Mouse (Mus musculus): ENCODE data around the gene Hadha. TPM values are rescaled to one million over a fixed set of nuclear protein-coding genes. Genes with fewer than 3 reads are reported as not detected.
A peak's percentile ranks its signal among the peaks of the same experiment; 100 is the strongest.

Hadha gene
- polyA plus RNA-seq, 1 experiment from 2014 or later = 65.8 TPM

DNA sequence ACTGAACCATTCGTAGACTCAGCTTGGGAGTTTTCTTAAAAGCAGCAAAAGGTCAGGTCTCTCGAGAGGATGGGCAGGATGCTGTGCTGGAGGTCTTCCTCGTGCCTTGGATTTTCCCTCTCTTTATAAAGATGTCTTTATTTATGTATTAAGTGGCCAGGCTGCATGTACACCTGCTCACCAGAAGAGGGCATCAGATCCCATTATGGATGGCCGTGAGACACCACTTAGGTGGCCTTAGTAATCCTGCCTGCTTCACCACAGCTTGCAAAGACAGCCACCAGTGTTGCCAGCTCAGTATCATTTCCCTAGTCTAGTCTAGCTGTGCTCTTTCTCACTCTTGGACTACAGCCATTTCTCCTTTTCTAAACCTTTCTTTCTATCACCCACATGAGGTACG lies 29.4 kb downstream of the Hadha start:
- DNase-seq (ENCODE audit: low spot score) = peak; percentile 62
- H3K9ac ChIP-seq (ENCODE audit: low read length) = no peak overlapping the region
- H3K4me2 ChIP-seq (ENCODE audit: low read length) = no peak overlapping the region
- no peaks in the 10 kb centered on the region for H3K9me3 ChIP-seq (replicated peaks; ENCODE audit: control insufficient read depth, low read length)
- no peaks in the 10 kb centered on the region for H3K4me1 ChIP-seq (ENCODE audit: control insufficient read depth, insufficient read depth, low read length)
- no peak for ATAC-seq
- 41% methylated on average over 5 of the region's 5 CpGs for WGBS
- no peak overlapping the region for H3K4me3 ChIP-seq (ENCODE audit: low read depth, low read length)
- H3K27me3 ChIP-seq (replicated peaks; ENCODE audit: control insufficient read depth, insufficient read depth, low read length) = no peaks in the 10 kb centered on the region
- H3K36me3 ChIP-seq (ENCODE audit: control insufficient read depth, insufficient read depth, low read length) = peaks cover 89% of the 10 kb centered on the region
- H3K27ac ChIP-seq (ENCODE audit: low read depth, low read length) = no peak overlapping the region

DNA sequence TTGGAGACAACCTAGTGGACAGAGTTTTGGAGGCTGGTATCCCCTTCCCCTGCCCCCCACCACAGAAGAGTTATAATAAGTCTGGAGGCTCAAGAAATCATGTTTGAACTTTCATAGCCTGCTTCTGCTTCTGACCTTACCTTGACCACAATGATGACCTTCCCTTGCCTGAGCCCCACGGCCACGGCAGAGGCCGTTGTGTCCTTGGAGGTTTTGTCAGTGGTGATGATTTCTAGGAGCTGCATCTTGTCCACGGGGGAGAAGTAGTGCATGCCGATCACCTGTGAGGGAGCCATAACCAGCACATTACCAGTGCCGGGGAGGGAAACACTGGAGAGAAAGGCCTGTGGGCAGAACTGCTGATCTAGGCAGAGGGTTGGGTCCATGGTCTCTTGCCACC lies 32.5 kb downstream of the Hadha start:
- Histone ChIP-seq H3K27me3 (replicated peaks; ENCODE audit: control insufficient read depth, insufficient read depth, low read length) (no peaks in the 10 kb centered on the region), H3K4me2 (ENCODE audit: low read length) (no peak overlapping the region), H3K4me1 (ENCODE audit: control insufficient read depth, insufficient read depth, low read length) (no peaks in the 10 kb centered on the region), H3K36me3 (ENCODE audit: control insufficient read depth, insufficient read depth, low read length) (peaks cover 92% of the 10 kb centered on the region), H3K9ac (ENCODE audit: low read length) (no peak overlapping the region), H3K27ac (ENCODE audit: low read depth, low read length) (no peak overlapping the region), H3K9me3 (replicated peaks; ENCODE audit: control insufficient read depth, low read length) (no peaks in the 10 kb centered on the region), H3K4me3 (ENCODE audit: low read depth, low read length) (no peak overlapping the region)
- DNase-seq (ENCODE audit: low spot score) = no peak
- ATAC-seq = no peak
- WGBS = 95% methylated on average over 6 of the region's 6 CpGs

DNA sequence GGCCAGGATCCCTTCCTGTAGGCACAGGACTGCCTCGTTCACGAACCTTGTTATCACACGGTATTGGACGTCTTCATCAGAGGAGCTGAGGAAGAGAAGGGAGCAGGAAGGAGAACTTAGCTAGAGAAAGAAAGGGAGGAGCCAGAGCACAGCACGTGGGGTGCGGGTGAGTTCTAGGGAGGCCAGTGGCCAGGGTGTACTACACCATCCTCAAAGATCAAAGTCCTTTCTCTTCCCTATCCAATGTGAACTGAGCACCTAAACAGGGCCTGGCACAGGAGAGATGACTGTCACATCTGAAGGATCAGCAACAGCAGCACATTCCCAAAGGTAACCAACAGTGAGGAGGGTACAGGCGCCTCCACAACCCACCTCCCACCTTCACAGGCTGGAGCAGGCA lies 34.9 kb downstream of the Hadha start:
- no peaks in the 10 kb centered on the region for H3K4me1 ChIP-seq (ENCODE audit: control insufficient read depth, insufficient read depth, low read length)
- H3K9ac ChIP-seq (ENCODE audit: low read length) = no peak overlapping the region
- ATAC-seq (no peak), DNase-seq (ENCODE audit: low spot score) (no peak)
- WGBS = 85% methylated on average over 7 of the region's 7 CpGs
- H3K9me3 ChIP-seq (replicated peaks; ENCODE audit: control insufficient read depth, low read length) = no peaks in the 10 kb centered on the region
- no peaks in the 10 kb centered on the region for H3K27me3 ChIP-seq (replicated peaks; ENCODE audit: control insufficient read depth, insufficient read depth, low read length)
- H3K4me2 ChIP-seq (ENCODE audit: low read length) = no peak overlapping the region
- H3K27ac ChIP-seq (ENCODE audit: low read depth, low read length) = no peak overlapping the region
- H3K4me3 ChIP-seq (ENCODE audit: low read depth, low read length) = no peak overlapping the region
- H3K36me3 ChIP-seq (ENCODE audit: control insufficient read depth, insufficient read depth, low read length) = peaks cover 97% of the 10 kb centered on the region

DNA sequence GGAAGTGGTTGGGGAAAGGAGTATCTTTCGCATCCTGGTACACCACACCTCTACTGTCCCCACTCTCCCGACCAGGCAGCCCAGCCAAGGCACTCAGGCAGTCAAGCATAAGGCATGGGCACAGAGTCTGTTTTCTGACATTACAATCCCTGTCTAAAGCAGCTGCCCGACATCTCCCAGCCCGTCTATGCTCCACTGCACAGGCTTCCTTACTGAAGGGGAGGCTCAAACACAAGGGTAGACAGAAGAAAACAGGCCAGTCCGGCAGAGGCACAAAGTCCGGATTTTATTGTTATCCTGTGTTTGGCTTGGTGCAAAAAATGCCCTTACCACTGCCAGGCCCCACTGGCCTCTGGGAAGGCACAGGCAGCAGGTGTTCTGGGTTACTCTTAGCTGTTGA lies 35.8 kb downstream of the Hadha start:
- no peak for DNase-seq (ENCODE audit: low spot score)
- H3K4me2 ChIP-seq (ENCODE audit: low read length) = no peak overlapping the region
- 90% methylated on average over 6 of the region's 6 CpGs for WGBS

DNA sequence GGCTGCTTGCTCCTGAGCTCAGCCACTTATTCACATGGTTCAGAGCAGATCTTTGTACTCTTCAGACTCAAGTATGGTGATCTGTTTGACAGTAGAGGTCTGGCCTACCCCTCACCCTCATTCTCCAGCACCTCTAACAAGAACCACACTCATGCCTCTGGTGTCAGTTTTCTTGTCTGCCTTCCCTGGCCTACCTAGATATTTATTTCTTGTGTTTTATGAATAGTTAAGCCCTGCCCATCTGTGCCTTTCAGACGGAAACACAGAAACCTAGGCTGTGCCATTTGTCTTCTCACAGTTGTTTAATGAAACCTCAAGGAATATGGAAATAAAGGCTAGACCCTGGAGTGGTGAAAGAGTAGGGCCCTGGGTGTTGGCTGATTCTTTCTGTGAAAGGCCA lies 36.9 kb downstream of the Hadha start:
- ATAC-seq (no peak), DNase-seq (ENCODE audit: low spot score) (no peak)
- H3K36me3 ChIP-seq (ENCODE audit: control insufficient read depth, insufficient read depth, low read length) = peaks cover 85% of the 10 kb centered on the region
- no peaks in the 10 kb centered on the region for H3K9me3 ChIP-seq (replicated peaks; ENCODE audit: control insufficient read depth, low read length)
- peaks cover 3% of the 10 kb centered on the region; the same call in 1 of the 2 replicates for H3K4me1 ChIP-seq (ENCODE audit: control insufficient read depth, insufficient read depth, low read length)
- H3K9ac ChIP-seq (ENCODE audit: low read length) = no peak overlapping the region
- H3K4me2 ChIP-seq (ENCODE audit: low read length) = no peak overlapping the region
- no peak overlapping the region for H3K27ac ChIP-seq (ENCODE audit: low read depth, low read length)
- WGBS = 78% methylated on average over 1 of the region's 1 CpGs
- H3K27me3 ChIP-seq (replicated peaks; ENCODE audit: control insufficient read depth, insufficient read depth, low read length) = peaks cover 3% of the 10 kb centered on the region; the same call in 1 of the 2 replicates
- no peak overlapping the region for H3K4me3 ChIP-seq (ENCODE audit: low read depth, low read length)

More for the DNA sequence above, 35.8 kb downstream of the Hadha start:
- no peaks in the 10 kb centered on the region for H3K9me3 ChIP-seq (replicated peaks; ENCODE audit: control insufficient read depth, low read length)
- H3K27ac ChIP-seq (ENCODE audit: low read depth, low read length) = no peak overlapping the region
- no peak overlapping the region for H3K9ac ChIP-seq (ENCODE audit: low read length)
- ATAC-seq = no peak
- H3K4me3 ChIP-seq (ENCODE audit: low read depth, low read length) = no peak overlapping the region
- H3K36me3 ChIP-seq (ENCODE audit: control insufficient read depth, insufficient read depth, low read length) = peaks cover 88% of the 10 kb centered on the region
- H3K4me1 ChIP-seq (ENCODE audit: control insufficient read depth, insufficient read depth, low read length) = peaks cover 3% of the 10 kb centered on the region; the same call in 1 of the 2 replicates
- no peaks in the 10 kb centered on the region for H3K27me3 ChIP-seq (replicated peaks; ENCODE audit: control insufficient read depth, insufficient read depth, low read length)

DNA sequence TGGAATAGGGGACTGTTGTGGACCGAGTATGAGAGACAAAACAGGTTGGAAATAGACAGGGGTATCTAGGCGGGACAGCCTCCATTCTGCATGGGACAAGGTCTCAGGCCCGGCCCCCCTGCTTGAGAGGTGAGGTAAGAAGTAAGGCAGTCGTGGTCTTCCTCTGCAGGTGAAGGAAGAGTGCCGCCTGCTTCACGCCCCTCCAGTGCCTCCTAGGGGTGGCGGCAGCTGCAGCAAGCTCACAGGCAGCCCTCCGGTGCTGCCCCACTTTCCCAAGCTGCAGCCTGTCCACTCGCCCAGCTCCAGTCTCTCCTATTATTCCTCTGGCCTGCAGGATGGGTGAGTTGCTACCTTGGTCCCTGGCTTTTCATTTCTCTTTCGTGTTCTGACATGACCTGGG lies 39.2 kb downstream of the Hadha start:
- ATAC-seq (no peak), DNase-seq (ENCODE audit: low spot score) (no peak)

DNA sequence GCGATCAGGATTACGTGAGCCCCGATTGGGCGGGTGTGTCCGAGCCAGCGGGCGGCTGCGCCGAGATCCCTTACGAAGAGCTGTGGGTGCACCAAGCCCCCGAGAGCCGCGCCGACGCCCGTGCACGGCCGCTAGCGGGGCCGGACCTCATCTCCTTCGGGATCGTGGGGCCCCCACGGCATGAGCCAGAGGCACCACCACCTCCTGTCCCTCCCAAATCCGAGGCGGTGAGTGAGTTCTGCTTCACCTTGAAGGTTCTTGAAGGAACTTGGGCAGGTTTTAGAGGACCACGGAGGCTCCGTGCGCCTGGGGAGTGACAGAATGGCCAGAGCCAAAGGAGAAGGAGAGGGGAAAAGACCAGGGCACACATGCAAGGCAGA lies 40.2 kb downstream of the Hadha start:
- Histone ChIP-seq H3K9me3 (replicated peaks; ENCODE audit: control insufficient read depth, low read length) (no peaks in the 10 kb centered on the region), H3K4me2 (ENCODE audit: low read length) (peak overlapping the region; percentile 69), H3K9ac (ENCODE audit: low read length) (peak overlapping the region; percentile 59), H3K4me1 (ENCODE audit: control insufficient read depth, insufficient read depth, low read length) (peaks cover 21% of the 10 kb centered on the region), H3K4me3 (ENCODE audit: low read depth, low read length) (peak overlapping the region; percentile 43), H3K36me3 (ENCODE audit: control insufficient read depth, insufficient read depth, low read length) (peaks cover 63% of the 10 kb centered on the region), H3K27ac (ENCODE audit: low read depth, low read length) (no peak overlapping the region), H3K27me3 (replicated peaks; ENCODE audit: control insufficient read depth, insufficient read depth, low read length) (peaks cover 6% of the 10 kb centered on the region; the same call in 1 of the 2 replicates)
- WGBS = 5% methylated on average over 28 of the region's 28 CpGs
- DNase-seq (ENCODE audit: low spot score) (no peak), ATAC-seq (no peak)

More for the DNA sequence above, 39.2 kb downstream of the Hadha start:
- no peak overlapping the region for H3K4me3 ChIP-seq (ENCODE audit: low read depth, low read length)
- peaks cover 11% of the 10 kb centered on the region for H3K4me1 ChIP-seq (ENCODE audit: control insufficient read depth, insufficient read depth, low read length)
- 42% methylated on average over 10 of the region's 10 CpGs for WGBS
- H3K9ac ChIP-seq (ENCODE audit: low read length) = no peak overlapping the region
- peaks cover 6% of the 10 kb centered on the region; the same call in 1 of the 2 replicates for H3K27me3 ChIP-seq (replicated peaks; ENCODE audit: control insufficient read depth, insufficient read depth, low read length)
- H3K9me3 ChIP-seq (replicated peaks; ENCODE audit: control insufficient read depth, low read length) = no peaks in the 10 kb centered on the region
- no peak overlapping the region for H3K4me2 ChIP-seq (ENCODE audit: low read length)
- no peak overlapping the region for H3K27ac ChIP-seq (ENCODE audit: low read depth, low read length)
- peaks cover 68% of the 10 kb centered on the region for H3K36me3 ChIP-seq (ENCODE audit: control insufficient read depth, insufficient read depth, low read length)

DNA sequence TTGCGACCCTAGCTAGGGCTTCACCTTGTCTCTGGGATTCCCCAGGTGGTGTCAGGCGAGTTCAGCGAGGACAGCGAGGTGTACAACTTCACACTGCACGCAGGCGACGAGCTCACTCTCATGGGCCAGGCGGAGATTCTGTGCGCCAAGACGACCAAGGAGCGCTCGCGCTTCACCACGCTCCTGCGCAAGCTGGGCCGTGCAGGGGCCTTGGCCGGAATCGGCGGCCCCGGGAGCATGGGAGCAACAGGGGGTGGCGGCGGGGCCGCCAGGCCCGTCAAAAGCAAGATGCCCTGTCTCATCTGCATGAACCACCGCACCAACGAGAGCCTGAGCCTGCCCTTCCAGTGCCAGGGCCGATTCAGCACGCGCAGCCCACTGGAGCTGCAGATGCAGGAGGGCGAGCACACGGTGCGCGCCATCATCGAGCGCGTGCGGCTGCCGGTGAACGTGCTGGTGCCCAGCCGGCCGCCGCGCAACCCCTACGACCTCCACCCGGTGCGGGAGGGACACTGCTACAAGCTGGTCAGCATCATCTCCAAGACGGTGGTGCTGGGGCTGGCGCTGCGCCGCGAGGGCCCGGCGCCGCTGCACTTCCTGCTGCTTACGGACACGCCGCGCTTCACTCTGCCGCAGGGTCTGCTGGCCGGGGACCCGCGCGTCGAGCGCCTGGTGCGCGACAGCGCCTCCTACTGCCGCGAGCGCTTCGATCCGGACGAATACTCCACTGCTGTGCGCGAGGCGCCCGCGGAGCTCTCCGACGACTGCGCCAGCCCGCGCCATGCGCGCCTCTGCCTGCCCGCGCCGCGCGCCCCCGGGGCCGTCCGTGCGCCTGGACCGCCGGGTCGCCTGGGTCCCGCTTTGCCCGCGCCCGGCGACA lies 40.8 kb downstream of the Hadha start:
- H3K27ac ChIP-seq (ENCODE audit: low read depth, low read length) = no peak overlapping the region; the same call in 1 of the 2 replicates
- peaks cover 60% of the 10 kb centered on the region for H3K36me3 ChIP-seq (ENCODE audit: control insufficient read depth, insufficient read depth, low read length)
- peak overlapping the region; percentile 59 for H3K9ac ChIP-seq (ENCODE audit: low read length)
- peak overlapping the region; percentile 43 for H3K4me3 ChIP-seq (ENCODE audit: low read depth, low read length)
- no peaks in the 10 kb centered on the region for H3K9me3 ChIP-seq (replicated peaks; ENCODE audit: control insufficient read depth, low read length)
- ATAC-seq (peak; percentile 90), DNase-seq (ENCODE audit: low spot score) (peak; percentile 89)
- H3K4me1 ChIP-seq (ENCODE audit: control insufficient read depth, insufficient read depth, low read length) = peaks cover 24% of the 10 kb centered on the region
- H3K27me3 ChIP-seq (replicated peaks; ENCODE audit: control insufficient read depth, insufficient read depth, low read length) = peaks cover 6% of the 10 kb centered on the region; the same call in 1 of the 2 replicates
- H3K4me2 ChIP-seq (ENCODE audit: low read length) = peak overlapping the region; percentile 69
- WGBS = 4% methylated on average over 102 of the region's 103 CpGs

DNA sequence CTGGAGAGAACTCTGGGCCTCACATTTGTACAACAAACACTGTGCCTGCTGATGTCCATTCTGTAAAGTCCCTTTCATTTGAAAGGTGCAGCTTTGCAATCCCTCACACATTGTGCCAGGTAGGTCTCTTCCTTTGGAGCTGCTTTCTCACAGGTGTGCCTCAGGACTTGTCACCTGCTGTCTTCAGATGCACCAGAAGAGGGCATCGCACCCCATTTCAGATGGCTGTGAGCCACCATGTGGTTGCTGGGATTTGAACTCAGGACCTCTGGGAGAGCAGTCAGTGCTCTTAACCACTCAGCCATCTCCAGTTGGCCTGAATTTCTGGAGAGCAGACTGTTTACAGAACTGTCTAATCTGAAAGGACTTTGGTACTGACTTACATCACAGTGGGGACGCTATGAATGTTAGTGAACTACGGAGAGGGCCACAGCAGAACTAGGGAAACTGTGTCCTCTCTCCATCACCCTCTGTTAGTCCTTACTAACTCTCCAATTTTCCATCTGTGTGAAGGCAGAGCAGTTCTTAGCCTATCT lies 42.4 kb downstream of the Hadha start:
- DNase-seq (ENCODE audit: low spot score) = no peak
- Histone ChIP-seq H3K4me1 (ENCODE audit: control insufficient read depth, insufficient read depth, low read length) (peaks cover 30% of the 10 kb centered on the region), H3K27me3 (replicated peaks; ENCODE audit: control insufficient read depth, insufficient read depth, low read length) (peaks cover 6% of the 10 kb centered on the region; the same call in 1 of the 2 replicates), H3K9ac (ENCODE audit: low read length) (no peak overlapping the region), H3K9me3 (replicated peaks; ENCODE audit: control insufficient read depth, low read length) (no peaks in the 10 kb centered on the region), H3K4me2 (ENCODE audit: low read length) (no peak overlapping the region), H3K27ac (ENCODE audit: low read depth, low read length) (no peak overlapping the region), H3K4me3 (ENCODE audit: low read depth, low read length) (no peak overlapping the region), H3K36me3 (ENCODE audit: control insufficient read depth, insufficient read depth, low read length) (peaks cover 49% of the 10 kb centered on the region)
- WGBS = 81% methylated on average over 3 of the region's 3 CpGs
- ATAC-seq = no peak
